Mouse (Mus musculus): ENCODE results near the gene Gm37240.

DNA sequence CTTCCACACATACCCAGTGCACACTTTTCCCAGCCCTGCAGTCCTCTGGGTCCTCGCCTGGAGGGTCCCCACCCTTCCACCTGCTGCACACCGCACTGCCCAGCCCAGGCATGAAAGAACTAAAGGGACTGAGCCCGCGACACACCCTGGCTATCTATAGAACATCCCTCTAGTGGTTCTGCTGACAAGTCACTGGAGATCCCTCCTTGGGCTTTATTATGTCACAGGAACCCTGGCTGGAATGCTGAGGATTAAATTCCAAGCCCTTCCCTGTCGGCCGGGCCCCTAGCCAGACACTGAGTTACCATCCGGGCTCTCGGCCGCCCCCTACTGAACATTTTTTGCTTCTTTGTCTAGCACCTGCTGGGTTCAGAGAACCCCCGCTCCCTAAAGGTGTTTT lies 612.2 kb downstream of the Gm37240 start:
- no peak for TF ChIP-seq CTCF (IDR thresholded peaks at IDR 0.05; ENCODE audit: control insufficient read depth, insufficient read depth, low read length)
- TF ChIP-seq POLR2A (IDR thresholded peaks at IDR 0.05; ENCODE audit: borderline replicate concordance, control insufficient read depth, low read depth, low read length), result no peak
